Mouse (Mus musculus): ENCODE data around the gene Nup160.

DNA sequence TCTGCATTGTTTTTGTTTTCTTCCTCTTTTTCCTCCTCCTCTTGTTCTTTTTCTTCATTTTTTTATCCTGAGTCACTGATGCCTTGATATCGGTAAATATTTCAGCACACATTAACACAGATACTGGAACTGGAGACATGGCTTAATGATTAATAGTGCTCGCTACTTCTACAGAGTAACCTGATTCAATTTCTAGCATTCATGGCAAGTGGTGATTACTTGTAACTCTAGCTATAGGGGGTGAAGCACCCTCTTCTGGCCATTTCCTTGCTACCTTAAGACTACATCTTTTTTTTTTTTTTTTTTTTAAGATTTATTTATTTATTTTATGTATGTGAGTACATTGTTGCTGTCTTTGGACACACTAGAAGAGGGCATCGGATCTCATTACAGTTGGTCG is 23.9 kb downstream of the Nup160 start:
- no peak for TF ChIP-seq POLR2A (IDR thresholded peaks at IDR 0.05; ENCODE audit: borderline replicate concordance, extremely low read depth, low read depth, low read length)
- no peak for TF ChIP-seq CTCF (IDR thresholded peaks at IDR 0.05; ENCODE audit: insufficient read depth, low read length)

Measured in lung, adult 2 months (tissue).